Mouse (Mus musculus): ENCODE results near the gene Mapkap1.

The Mapkap1 gene

GRCm38 (mm10) chr2:34530042-34530441 lies 123.5 kb downstream of the Mapkap1 start:
- no peak for DNase-seq (ENCODE audit: low spot score in 2 of 2)

GRCm38 (mm10) chr2:34531801-34532298 lies 125.3 kb downstream of the Mapkap1 start:
- DNase-seq (ENCODE audit: low spot score in 2 of 2): peak; percentile 39 to 46

DNA sequence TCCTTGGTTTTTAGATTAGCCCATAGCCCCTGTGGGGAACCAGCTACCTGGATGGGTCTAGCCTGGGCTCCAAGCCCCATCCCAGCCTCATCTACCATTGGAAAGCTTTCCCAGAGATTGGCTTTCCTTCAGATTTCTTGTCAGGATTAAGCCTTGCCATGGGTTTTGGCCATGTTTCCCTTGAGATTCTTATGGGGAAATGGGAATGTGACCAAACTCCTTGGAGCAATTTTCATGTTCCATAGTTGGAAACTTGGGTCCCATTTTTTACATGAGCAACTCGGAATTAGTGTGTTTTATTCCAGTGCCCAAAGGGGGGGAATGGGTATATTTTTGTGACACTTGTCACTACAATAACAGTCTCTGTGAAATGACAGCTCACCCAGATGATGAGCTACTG lies 125.8 kb downstream of the Mapkap1 start:
- DNase-seq (ENCODE audit: low spot score in 2 of 2): no peak

- DNase-seq (ENCODE audit: low spot score in 2 of 2): no peak
Observed at GRCm38 (mm10) chr2:34533281-34533680, 126.7 kb downstream of the Mapkap1 start.

DNA sequence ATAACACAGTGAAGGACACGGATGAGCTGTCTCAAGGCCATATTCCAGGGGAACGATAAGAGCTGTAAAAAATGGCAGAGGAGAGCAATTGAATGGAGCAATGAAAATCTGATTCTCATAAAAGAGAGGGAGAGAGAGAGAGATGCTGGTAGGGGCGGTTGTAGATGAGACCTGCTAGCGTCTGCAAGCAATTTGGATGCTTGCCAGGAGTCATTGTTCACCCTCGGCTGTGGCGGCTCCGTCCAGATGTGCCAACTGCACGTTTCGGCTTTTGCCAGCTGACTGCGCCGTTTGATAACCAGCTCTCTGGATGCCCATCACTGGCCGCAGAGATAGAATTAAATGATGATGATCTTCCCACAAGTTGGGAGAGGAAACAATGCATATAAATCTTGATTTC lies 128.4 kb downstream of the Mapkap1 start:
- DNase-seq (ENCODE audit: low spot score in 2 of 2): no peak

GRCm38 (mm10) chr2:34537356-34537755 lies 130.8 kb downstream of the Mapkap1 start:
- DNase-seq (ENCODE audit: low spot score in 2 of 2): no peak

- no peak for DNase-seq (ENCODE audit: low spot score in 2 of 2)
Observed at GRCm38 (mm10) chr2:34543581-34543980, 137.0 kb downstream of the Mapkap1 start.

DNA sequence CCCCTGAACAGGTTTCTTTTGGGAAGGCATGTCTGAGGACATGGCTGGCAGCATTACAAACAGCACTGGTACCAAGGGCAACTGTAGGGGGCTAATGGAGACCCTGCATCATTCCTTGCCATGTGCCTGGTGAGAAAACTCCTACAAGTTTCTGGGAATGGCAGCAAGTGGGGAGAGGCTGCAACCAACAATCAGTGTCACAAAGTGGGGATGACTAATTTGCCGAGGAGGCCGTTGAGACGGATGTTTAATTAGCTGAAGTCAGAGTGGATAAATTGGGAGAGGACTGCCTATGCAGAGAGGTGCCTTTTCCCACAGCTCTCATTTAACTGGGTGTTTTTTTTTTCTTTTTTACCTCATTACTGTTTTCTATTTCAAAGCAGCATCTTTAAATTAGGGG lies 137.4 kb downstream of the Mapkap1 start:
- peak; percentile 31 to 38 for DNase-seq (ENCODE audit: low spot score in 2 of 2)

GRCm38 (mm10) chr2:34544646-34545395 lies 138.2 kb downstream of the Mapkap1 start:
- DNase-seq (ENCODE audit: low spot score in 2 of 2): no peak

- DNase-seq (ENCODE audit: low spot score in 2 of 2): peak; percentile 48 to 64
Observed at GRCm38 (mm10) chr2:34546176-34546677, 139.7 kb downstream of the Mapkap1 start.

GRCm38 (mm10) chr2:34547516-34547915 lies 140.9 kb downstream of the Mapkap1 start:
- DNase-seq (ENCODE audit: low spot score in 2 of 2): no peak

- DNase-seq (ENCODE audit: low spot score in 2 of 2): no peak
Observed at GRCm38 (mm10) chr2:34548961-34549360, 142.4 kb downstream of the Mapkap1 start.

GRCm38 (mm10) chr2:34549469-34549868 lies 142.9 kb downstream of the Mapkap1 start:
- DNase-seq (ENCODE audit: low spot score in 2 of 2): no peak

DNA sequence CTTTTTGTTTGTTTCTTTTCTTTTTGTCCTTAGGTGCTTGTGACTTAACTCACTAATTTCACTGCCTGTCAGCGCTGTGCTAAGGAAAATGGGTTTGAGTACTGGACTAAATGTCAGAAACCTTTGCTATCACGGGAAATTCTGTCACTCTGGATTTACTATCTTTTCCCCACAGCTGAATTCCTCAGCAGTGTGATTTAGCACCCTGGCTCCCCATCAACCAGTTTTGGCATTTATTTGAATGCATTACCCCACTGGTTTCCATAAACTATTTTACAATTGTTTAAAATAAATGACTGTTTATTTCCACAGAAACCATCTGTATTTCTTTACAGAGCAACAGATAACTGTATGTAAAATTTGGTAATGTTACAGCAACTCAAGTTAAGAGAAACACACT lies 146.2 kb downstream of the Mapkap1 start:
- DNase-seq (ENCODE audit: low spot score in 2 of 2): no peak

DNA sequence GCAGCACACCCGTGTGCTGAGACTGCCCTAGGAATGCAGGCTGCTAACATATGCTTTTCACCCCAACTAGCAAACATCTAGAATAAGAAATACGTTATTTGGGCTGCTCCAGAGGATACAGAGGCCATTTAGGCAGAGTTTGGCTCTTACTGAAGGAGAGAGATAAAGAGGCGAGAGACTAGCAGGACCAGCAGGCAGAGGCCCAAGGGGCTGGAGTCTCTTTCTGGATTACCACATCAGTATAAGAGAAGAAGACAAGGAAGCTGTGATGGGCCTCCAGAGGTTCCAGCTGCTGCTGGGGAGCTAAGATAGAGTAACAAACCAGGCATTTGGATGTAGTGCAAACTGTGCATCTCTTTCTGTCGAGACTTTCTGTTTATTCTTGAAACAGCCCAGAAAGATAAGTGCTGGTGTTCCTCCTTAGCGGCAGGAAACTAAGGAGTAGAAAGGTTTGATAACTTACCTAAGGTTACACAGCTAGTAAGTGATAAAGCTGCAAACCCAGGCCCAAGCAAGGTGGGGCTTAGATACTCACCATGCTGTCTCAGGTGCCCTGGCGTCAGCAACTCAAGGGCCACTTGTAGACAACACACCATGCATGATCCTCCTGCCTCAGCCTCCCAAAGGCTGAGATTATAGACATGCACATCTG lies 147.1 kb downstream of the Mapkap1 start:
- DNase-seq (ENCODE audit: low spot score in 2 of 2): no peak

GRCm38 (mm10) chr2:34560146-34560545 lies 153.6 kb downstream of the Mapkap1 start:
- DNase-seq (ENCODE audit: low spot score in 2 of 2): no peak

GRCm38 (mm10) chr2:34563089-34563694 lies 156.6 kb downstream of the Mapkap1 start:
- DNase-seq (ENCODE audit: low spot score in 2 of 2): peak; percentile 13 to 28

DNA sequence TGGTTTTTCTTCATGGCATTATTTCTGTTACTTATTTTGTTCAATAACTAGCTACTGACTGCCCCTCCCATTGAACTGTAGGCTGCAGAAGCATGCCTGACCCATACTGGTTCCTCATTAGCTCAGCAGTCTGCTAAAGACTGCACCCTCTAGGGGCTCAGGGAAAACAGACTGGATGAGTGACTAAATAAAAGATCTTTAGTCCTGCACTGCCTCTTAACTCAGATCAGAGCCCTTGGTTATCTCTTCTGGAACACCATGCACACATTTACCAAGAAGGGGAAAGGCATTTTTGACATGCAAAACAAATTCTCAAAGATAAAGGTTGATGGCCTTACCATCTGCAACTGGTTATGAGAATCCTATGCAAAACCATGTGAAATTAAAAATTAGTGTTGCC lies 157.3 kb downstream of the Mapkap1 start:
- no peak for DNase-seq (ENCODE audit: low spot score in 2 of 2)

GRCm38 (mm10) chr2:34566146-34566545 lies 159.6 kb downstream of the Mapkap1 start:
- DNase-seq (ENCODE audit: low spot score in 2 of 2): no peak

DNA sequence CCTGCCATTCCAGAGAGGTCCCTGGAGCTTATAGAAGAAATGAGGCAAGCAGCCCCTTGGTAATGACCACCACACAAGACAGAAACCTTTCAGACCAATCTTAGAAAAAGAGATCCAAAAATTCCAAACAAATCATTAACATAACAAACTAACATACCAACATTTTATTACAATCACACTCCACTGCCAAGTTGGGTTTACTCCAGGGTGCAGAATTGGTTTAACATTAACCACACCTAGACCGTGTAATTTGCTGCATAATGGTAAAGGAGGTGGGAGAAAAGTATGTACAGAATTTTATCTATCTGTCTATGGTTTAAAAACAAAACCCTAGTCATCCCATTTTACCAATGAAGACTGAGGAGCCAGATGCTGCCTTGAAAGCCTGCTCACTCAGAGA lies 160.0 kb downstream of the Mapkap1 start:
- DNase-seq (ENCODE audit: low spot score in 2 of 2): no peak

DNA sequence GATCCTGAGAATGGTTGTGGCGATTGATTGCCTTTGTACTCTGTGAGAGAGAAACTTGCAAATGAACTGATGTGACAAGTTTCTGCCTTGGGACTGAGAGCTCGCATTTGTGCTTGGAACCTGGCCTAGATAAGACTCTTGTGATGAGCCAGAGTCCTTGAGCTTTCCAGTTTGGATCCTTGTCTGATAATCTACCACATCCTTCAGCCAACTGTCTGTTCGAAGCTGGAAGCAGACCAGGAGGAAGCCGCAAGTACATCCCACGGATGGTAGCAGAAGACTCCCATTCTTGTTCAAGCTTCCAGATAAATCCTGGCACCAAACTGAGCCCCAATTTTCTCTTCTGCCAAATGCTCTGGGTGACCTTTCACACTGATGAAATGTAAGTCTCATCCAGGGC lies 162.6 kb downstream of the Mapkap1 start:
- peak; percentile 31 to 49 for DNase-seq (ENCODE audit: low spot score in 2 of 2)

DNA sequence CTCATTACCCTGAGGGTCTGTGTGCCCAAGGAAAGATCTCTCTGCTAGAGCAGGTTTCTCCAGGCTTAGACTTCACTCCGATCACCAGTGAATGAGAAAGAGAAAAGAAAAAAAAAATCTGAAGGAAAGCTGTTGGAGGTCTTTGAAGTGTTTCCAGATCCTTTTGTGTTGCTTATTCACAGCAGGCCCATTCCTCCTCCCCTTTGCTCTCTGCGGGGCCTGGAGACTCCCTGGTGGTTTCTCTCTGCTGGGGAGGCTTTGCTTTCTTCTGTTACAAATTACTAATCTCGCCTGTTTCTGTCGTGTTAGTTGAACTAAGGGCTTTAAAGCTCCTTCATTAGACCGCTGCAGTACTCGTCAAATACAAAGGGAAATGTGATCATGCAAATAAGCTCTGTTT lies 163.8 kb downstream of the Mapkap1 start:
- DNase-seq (ENCODE audit: low spot score in 2 of 2): no peak

DNA sequence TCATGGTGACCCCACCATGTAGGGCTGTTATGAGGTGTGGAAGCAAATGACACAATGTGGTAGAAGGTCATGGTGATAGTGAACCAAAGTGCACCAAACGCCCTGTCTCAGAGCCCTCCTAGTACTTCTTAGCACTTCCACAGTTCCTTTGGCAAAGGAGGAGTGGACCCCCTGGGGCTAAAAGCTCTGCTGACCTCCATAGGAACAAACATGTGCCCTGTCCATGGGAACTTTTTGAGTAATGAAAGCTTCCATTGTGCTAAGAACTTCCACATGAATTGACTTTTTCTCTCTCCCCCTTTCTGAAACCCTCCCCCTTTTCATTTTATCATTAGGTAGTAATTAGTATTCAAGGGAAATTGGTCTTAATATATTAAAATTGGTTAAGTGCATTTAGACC lies 164.5 kb downstream of the Mapkap1 start:
- DNase-seq (ENCODE audit: low spot score in 2 of 2): no peak
